Mouse (Mus musculus) lung, postnatal 4 days (tissue): ENCODE measurements around the gene Celsr2.
A peak's percentile ranks its signal among the peaks of the same experiment; 100 is the strongest.

Experiments used
- DNase-seq, 2 experiments: peaks; one replicate each; pipeline ENCODE4 v3.0.0; 2021

Celsr2 gene

GRCm38 (mm10) chr3:108372691-108373090, 42.7 kb downstream of the Celsr2 start:
- peak in 1 of 2 experiments; percentile 31 for DNase-seq

GRCm38 (mm10) chr3:108372274-108372673, 43.1 kb downstream of the Celsr2 start:
- peak; percentile 49 to 55 for DNase-seq

GRCm38 (mm10) chr3:108368721-108369120, 46.6 kb downstream of the Celsr2 start:
- no peak for DNase-seq

GRCm38 (mm10) chr3:108367828-108368227, 47.5 kb downstream of the Celsr2 start:
- DNase-seq: no peak

DNA sequence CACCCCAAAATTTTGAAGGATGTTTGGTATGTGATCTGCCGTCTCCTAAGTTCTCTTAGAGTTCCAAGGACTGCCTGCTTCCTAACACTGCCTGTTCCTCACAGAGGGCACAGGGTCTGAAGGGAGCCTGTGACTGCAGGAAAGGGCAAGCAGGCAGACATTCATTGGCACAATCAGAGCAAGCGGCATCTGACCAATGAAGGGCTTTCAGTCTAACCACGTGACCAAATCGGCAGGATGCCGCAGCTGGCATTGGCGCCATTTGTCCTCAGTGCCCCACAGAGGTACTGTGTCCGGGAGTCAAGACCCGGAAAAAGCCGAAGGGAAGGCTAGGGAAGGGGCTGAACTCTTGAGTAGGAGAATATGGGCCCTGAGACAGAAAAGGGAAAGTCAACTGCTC, 48.2 kb downstream of the Celsr2 start:
- DNase-seq: no peak

GRCm38 (mm10) chr3:108364270-108364995, 50.9 kb downstream of the Celsr2 start, which contains the start of gene Mybphl:
Mybphl (plus strand) TSS chr3:108364911.
- no peak for DNase-seq

- DNase-seq: peak in 1 of 2 experiments; percentile 37
Observed at GRCm38 (mm10) chr3:108363626-108364025, 51.7 kb downstream of the Celsr2 start.

DNA sequence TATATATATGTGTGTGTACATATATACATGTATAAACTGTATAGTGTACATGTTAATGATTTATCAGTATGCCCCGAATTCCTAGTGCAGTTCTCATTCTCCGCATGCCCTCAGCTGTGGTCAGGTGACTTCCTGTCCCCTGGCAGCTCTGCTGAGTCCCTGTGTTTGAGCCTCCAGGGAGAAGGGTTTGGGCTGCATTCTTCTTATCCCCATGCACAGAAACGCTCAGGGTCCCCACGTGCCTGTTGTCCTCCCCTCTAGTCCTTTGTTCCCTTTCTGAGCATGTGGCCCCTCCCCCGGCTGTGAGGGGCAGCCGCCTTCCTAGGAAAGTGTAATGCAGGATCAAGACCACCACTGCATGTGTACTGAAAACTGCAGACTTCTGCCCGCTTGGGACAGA, 54.5 kb downstream of the Celsr2 start:
- DNase-seq: no peak

GRCm38 (mm10) chr3:108358445-108358844, 56.9 kb downstream of the Celsr2 start:
- no peak for DNase-seq

GRCm38 (mm10) chr3:108357051-108357450, 58.3 kb downstream of the Celsr2 start:
- no peak for DNase-seq

DNA sequence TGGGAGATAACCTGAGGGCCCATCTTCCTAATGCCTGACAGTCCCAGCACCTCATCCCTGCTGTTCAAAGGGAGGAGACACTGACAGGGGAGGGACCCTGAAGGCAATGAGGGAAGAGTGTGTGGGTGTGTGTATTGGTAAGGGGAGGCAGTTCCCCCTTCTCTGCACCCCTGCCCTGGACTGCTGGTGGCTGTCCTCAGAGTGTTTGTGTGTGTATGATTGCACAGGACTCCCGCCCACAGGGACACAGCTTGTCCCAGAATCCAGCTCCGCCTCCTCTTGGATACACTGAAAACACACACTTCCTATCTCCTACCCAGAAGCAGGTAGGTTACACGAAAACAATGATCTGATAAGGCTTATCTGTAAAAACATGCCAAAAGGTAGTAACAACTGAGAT, 60.1 kb downstream of the Celsr2 start:
- no peak for DNase-seq

DNA sequence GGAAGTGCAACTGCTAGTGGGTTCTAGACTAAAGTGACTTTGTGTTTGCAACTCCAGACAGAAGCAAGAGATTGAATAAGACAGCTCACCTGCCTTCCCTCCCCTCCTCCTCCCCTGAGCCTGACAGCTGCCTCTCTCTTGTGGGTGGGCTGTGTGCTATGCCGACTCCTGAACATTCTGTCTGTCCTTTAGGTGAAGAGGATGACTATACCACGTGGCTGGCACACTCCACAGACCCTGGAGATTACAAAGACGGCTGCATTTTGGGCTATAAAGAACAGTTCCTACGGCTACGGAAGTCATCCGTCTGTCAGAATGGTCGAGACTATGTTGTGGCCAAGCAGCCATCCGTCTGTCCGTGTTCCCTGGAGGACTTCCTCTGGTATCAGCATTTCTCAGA, 67.0 kb downstream of the Celsr2 start:
- DNase-seq: no peak

DNA sequence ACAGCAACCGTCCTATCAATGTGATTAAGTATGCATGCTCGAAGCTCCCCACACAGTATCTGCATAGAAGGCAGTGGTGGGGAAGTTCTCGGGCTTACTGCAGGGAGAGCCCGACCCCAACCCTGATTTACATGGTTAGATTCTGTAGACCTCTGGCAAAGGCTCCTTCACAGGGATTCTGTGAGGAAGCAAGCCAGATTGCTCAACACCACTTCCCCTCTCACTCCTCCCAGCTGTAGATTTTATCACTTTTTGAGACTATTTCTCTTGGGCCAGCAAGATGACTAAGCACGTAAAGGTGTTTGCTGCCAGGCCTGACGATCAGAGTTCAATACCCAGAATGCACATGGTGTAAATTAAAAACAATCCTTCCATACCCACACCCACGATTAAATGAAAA, 69.5 kb downstream of the Celsr2 start:
- no peak for DNase-seq

DNA sequence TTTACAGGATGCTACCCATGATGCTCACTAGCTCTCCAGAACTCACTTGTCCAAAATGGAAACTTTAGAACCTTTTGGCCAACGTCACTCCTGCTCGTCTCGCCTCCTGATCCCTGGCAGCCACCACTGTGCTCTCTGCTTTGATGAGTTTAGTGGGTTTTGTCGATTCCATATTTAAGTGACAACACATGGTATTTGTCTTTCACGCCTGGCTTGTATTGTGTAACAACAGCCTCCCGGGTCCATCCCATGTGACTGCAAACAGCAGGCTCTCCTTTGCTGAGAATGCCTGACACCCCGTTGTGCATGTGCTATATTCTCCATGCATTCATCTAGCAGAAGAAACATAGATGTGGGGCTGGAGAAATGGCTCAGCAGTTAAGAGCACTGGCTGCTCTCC, 73.2 kb downstream of the Celsr2 start:
- DNase-seq: peak; percentile 54 to 75

GRCm38 (mm10) chr3:108341040-108341439, 74.3 kb downstream of the Celsr2 start:
- no peak for DNase-seq
